Comparison of ENCODE assay signal across 2 mouse cellular contexts in genomic region chr13:70873851-70874250, GRCm38 (mm10). TPM values are rescaled to one million over a fixed set of nuclear protein-coding genes. Genes with fewer than 3 reads are reported as not detected.
"Had no signal": no experiment of that assay in that cellular context is flagged by ENCODE, and none has a peak within 500 bp of the region (broad histone marks: within the 10 kb centered on the region; RNA-seq: fewer than 3 reads in every experiment).

No protein-coding gene starts in this region.

RNA-seq across cellular contexts. Expression of gene Adamts16, which starts 32.2 kb away (rescaled TPM):
- polyA plus RNA-seq: lung, postnatal 0 days; macrophage had no signal
